Mouse (Mus musculus) intestine, embryonic 14.5 days (tissue): Measurements from ENCODE around the gene Cdkl4. TPM values are rescaled to one million over a fixed set of nuclear protein-coding genes. Genes with fewer than 3 reads are reported as not detected.

Experiments used
- ATAC-seq: fragments of 200-750 bp; cut with Nextera tagmentation; replicated peaks from 2 replicates; pipeline ENCODE4 v1.8.0; 2017; ENCODE audit warnings: low read depth, moderate number of reproducible peaks, moderate TSS enrichment, moderate library complexity; ENCODE audit not compliant: low FRiP score, low TSS enrichment
- DNase-seq: peaks from one replicate; pipeline ENCODE4 v3.0.0-alpha.2; 2018; ENCODE audit warnings: low spot score
- H3K27ac ChIP-seq: fragments of 300-500 bp; sonication (generic); 2 replicates; pipeline ENCODE4 v1.5.1; 2014; ENCODE audit warnings: low read depth, mild to moderate bottlenecking, control low read depth
- H3K27me3 ChIP-seq: fragments of 300-500 bp; sonication (generic); replicated peaks from 2 replicates; pipeline ENCODE4 v1.6.1; 2014; ENCODE audit warnings: low read length, control low read depth; ENCODE audit not compliant: control insufficient read depth, insufficient read depth
- H3K36me3 ChIP-seq: fragments of 300-500 bp; sonication (generic); 2 replicates; pipeline ENCODE4 v1.6.1; 2014; ENCODE audit warnings: low read length, control low read depth; ENCODE audit not compliant: control insufficient read depth, insufficient read depth
- H3K4me1 ChIP-seq: fragments of 300-500 bp; sonication (generic); replicated peaks from 2 replicates; pipeline ENCODE4 v1.6.1; 2014; ENCODE audit warnings: low read length, control low read depth, mixed read lengths; ENCODE audit not compliant: control insufficient read depth, insufficient read depth
- H3K4me2 ChIP-seq: fragments of 300-500 bp; sonication (generic); 2 replicates; pipeline ENCODE4 v1.6.1; 2014; ENCODE audit warnings: low read length
- H3K4me3 ChIP-seq: fragments of 300-500 bp; sonication (generic); 2 replicates; pipeline ENCODE4 v1.5.1; 2014; ENCODE audit warnings: low read depth, low read length, control low read depth, mixed read lengths
- H3K9ac ChIP-seq: fragments of 300-500 bp; sonication (generic); 2 replicates; pipeline ENCODE4 v1.6.1; 2014; ENCODE audit warnings: mild to moderate bottlenecking, low read length
- H3K9me3 ChIP-seq: fragments of 300-500 bp; sonication (generic); 2 replicates; pipeline ENCODE4 v1.6.1; 2016; ENCODE audit warnings: low read length, control low read depth; ENCODE audit not compliant: control insufficient read depth
- WGBS: fragments of 180-500 bp; shearing (Covaris S2); extraction: QIAGEN DNeasy Blood & Tissue Kit; methylation state at CpG from one replicate; pipeline ENCODE4 v1.1.7; 2014; 5-methylcytosine and 5-hydroxymethylcytosine counted together
- polyA plus RNA-seq: library from polyadenylated mRNA; unstranded; fragments of >200 nt; fragmentation: Nextera tagmentation; extraction: Ambion mirVana; gene quantifications from 2 replicates; pipeline ENCODE4 v1.2.1, GENCODE M21; 2014

The Cdkl4 gene
- polyA plus RNA-seq, result 0.51 and 0.62 TPM in 2 replicates

- Histone ChIP-seq H3K9ac (peak within 1 kb of the TSS; percentile 40), H3K27ac (no peak within 1 kb of the TSS), H3K27me3 (no peaks in the 10 kb centered on the region), H3K36me3 (peaks cover 17% of the 10 kb centered on the region), H3K4me3 (peak within 1 kb of the TSS; percentile 34), H3K4me1 (no peaks in the 10 kb centered on the region; the same call in 1 of the 2 replicates), H3K9me3 (no peaks in the 10 kb centered on the region), H3K4me2 (peak within 1 kb of the TSS; percentile 89)
- WGBS, result 68% methylated on average over 15 of the region's 15 CpGs
- DNase-seq (no peak), ATAC-seq (peak; percentile 14)
These were observed at the start of gene Cdkl4 for GRCm38 (mm10) chr17:80577639-80578038. Gene Cdkl4 (minus strand): TSS chr17:80577813.

DNA sequence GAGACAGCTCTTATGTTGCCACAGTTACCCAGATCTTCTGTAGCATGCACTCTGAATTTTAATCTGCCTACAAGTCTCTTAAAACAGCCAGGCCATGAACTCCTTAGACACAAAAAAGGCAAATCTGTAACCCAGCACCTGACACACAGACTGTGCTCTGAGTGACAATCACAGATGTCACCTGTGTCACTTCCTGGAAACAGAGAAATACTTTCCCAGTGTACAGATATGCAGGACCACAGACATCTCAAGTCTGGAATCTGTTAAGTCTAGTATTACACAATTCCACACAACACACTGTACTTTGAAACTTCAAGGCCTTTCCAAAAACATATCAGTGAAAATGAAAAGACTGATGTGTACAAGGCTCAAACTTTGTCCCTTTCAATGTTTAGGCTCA, 47.4 kb upstream of the Cdkl4 start:
- ATAC-seq (no peak), DNase-seq (no peak)
- Histone ChIP-seq H3K4me2 (no peak overlapping the region), H3K36me3 (peaks cover 20% of the 10 kb centered on the region), H3K27ac (no peak overlapping the region), H3K27me3 (no peaks in the 10 kb centered on the region), H3K4me3 (no peak overlapping the region), H3K9ac (no peak overlapping the region), H3K9me3 (no peaks in the 10 kb centered on the region), H3K4me1 (no peaks in the 10 kb centered on the region)

DNA sequence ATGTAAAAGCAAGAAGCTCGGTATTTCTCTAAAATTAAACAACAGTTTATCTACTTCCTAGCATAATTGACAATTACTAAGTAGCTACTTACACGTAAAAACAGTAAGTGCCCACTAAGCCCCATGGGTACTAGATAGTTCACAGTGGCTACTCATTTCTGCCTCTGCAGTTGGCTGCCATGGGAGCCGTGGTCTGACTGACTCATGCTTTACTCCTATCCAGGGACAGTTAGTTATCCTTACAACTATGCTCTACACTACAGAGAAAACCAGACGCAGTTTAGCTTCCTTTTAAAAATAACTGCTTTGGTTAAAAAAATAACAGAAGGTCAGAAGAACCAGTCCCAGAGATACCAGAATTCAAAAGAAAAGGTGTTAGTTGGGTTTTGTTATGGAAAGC, 44.1 kb upstream of the Cdkl4 start:
- Histone ChIP-seq H3K36me3 (peaks cover 25% of the 10 kb centered on the region), H3K27ac (no peak overlapping the region), H3K27me3 (no peaks in the 10 kb centered on the region), H3K4me1 (no peaks in the 10 kb centered on the region), H3K9ac (no peak overlapping the region), H3K4me3 (no peak overlapping the region), H3K9me3 (no peaks in the 10 kb centered on the region), H3K4me2 (no peak overlapping the region)
- DNase-seq (no peak), ATAC-seq (no peak)
- WGBS, result 81% methylated on average over 4 of the region's 4 CpGs

DNA sequence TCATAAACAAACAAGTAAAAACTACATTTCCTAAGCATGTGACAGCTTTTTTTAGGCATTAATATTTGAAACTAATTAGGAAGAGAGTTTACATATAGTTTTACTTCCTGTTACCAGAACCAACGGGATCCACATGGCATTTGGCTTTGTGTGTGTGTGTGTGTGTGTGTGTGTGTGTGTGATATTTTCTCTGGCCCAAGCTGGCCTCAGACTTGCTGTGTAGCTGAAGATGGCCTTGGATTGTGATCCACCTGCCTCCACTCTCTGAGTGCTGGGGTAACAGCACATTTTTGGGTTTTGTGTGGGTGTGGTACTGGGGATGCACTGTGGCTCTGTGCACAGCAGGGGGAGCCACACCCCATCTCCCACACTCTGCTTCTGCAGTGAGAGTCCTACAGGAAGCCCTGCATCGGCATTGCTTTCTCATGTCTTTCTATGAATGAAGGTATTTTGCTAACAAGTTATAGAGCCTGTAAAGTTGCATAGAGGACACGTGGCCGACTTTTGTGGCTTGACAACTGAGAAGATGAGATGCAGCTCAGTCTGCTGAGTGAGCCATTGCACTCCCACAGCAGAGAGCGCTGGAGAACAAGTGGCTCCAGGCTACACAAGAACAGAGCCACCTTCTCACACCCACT, 43.3 kb upstream of the Cdkl4 start:
- ATAC-seq (0 out of 2 replicates have a peak, but pooled peaks have one; percentile 47), DNase-seq (peak; percentile 74)
- no peaks in the 10 kb centered on the region for H3K9me3 ChIP-seq
- no peak overlapping the region for H3K4me3 ChIP-seq
- H3K27ac ChIP-seq, result no peak overlapping the region
- H3K9ac ChIP-seq, result no peak overlapping the region
- H3K4me1 ChIP-seq, result no peaks in the 10 kb centered on the region
- H3K4me2 ChIP-seq, result no peak overlapping the region
- H3K36me3 ChIP-seq, result peaks cover 27% of the 10 kb centered on the region
- no peaks in the 10 kb centered on the region for H3K27me3 ChIP-seq
- WGBS, result 54% methylated on average over 5 of the region's 5 CpGs

GRCm38 (mm10) chr17:80619556-80619955, 41.9 kb upstream of the Cdkl4 start:
- H3K4me2 ChIP-seq, result no peak overlapping the region
- no peak overlapping the region for H3K9ac ChIP-seq
- H3K4me1 ChIP-seq, result no peaks in the 10 kb centered on the region
- WGBS, result 91% methylated on average over 13 of the region's 13 CpGs
- H3K9me3 ChIP-seq, result no peaks in the 10 kb centered on the region
- no peak for ATAC-seq
- H3K4me3 ChIP-seq, result no peak overlapping the region
- H3K27ac ChIP-seq, result no peak overlapping the region
- H3K27me3 ChIP-seq, result no peaks in the 10 kb centered on the region
- H3K36me3 ChIP-seq, result peaks cover 40% of the 10 kb centered on the region
- DNase-seq, result no peak

DNA sequence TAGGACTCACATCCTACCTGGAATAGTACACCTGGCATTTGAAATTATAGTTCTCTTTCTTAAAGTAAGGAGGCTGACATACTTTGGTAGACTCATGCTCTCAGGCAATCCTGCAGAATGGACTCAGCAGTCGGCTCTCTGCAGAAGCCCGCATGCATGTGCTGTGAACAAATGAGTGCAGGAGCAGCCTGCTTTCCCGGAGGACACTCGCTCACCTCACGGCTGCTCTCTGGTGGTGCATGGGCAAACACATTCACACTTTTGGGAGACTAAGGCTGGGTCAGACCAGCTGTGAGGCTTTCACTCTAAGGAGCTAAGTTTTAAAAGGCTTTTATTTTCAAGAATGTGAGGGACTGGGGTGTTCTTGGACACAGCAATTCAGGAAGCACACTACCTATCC, 41.3 kb upstream of the Cdkl4 start:
- no peak overlapping the region for H3K9ac ChIP-seq
- no peak for DNase-seq
- no peak overlapping the region for H3K4me2 ChIP-seq
- no peak for ATAC-seq
- 78% methylated on average over 5 of the region's 5 CpGs for WGBS
- no peak overlapping the region for H3K27ac ChIP-seq
- H3K9me3 ChIP-seq, result no peaks in the 10 kb centered on the region
- H3K4me3 ChIP-seq, result no peak overlapping the region
- H3K36me3 ChIP-seq, result peaks cover 44% of the 10 kb centered on the region
- no peaks in the 10 kb centered on the region for H3K27me3 ChIP-seq
- H3K4me1 ChIP-seq, result no peaks in the 10 kb centered on the region

DNA sequence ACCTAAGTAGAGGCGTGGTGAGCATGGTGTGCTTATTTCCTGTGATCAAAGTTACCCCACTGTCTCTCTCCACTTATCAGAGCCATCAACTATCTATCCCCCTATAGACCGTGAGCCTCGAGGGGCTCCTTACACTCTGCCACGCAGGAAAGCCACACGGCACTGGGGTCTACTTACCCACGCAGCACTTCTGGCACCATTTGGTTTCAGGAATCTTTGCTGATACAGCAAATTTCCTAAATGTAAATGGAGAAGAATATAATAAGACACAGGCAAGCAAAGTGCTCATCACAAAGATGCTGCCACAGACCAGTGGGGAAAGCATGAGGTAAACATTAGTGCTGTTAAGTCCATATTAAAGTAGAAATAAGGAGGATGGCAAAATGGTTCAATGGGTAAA, 26.2 kb upstream of the Cdkl4 start:
- H3K4me1 ChIP-seq, result no peaks in the 10 kb centered on the region
- ATAC-seq, result no peak
- DNase-seq, result peak; percentile 28
- 91% methylated on average over 6 of the region's 6 CpGs for WGBS
- no peaks in the 10 kb centered on the region for H3K27me3 ChIP-seq
- 0 out of 2 replicates have a peak, but pooled peaks cover 4% of the 10 kb centered on the region for H3K9me3 ChIP-seq
- no peak overlapping the region for H3K4me3 ChIP-seq
- no peak overlapping the region for H3K27ac ChIP-seq
- H3K9ac ChIP-seq, result no peak overlapping the region
- peaks cover 90% of the 10 kb centered on the region for H3K36me3 ChIP-seq
- no peak overlapping the region for H3K4me2 ChIP-seq

- Histone ChIP-seq H3K36me3 (peaks cover 84% of the 10 kb centered on the region), H3K9ac (no peak overlapping the region), H3K9me3 (0 out of 2 replicates have a peak, but pooled peaks cover 4% of the 10 kb centered on the region), H3K4me3 (no peak overlapping the region), H3K27me3 (no peaks in the 10 kb centered on the region), H3K4me2 (no peak overlapping the region), H3K27ac (no peak overlapping the region), H3K4me1 (no peaks in the 10 kb centered on the region)
- DNase-seq (peak; percentile 38), ATAC-seq (no peak)
- 94% methylated on average over 19 of the region's 19 CpGs for WGBS
These were observed 25.5 kb upstream of the Cdkl4 start for GRCm38 (mm10) chr17:80603079-80603625.

- H3K27ac ChIP-seq, result no peak overlapping the region
- DNase-seq (peak; percentile 63), ATAC-seq (no peak)
- H3K27me3 ChIP-seq, result no peaks in the 10 kb centered on the region
- H3K4me1 ChIP-seq, result no peaks in the 10 kb centered on the region
- no peak overlapping the region for H3K4me2 ChIP-seq
- H3K36me3 ChIP-seq, result peaks cover 84% of the 10 kb centered on the region
- WGBS, result 62% methylated on average over 13 of the region's 13 CpGs
- no peak overlapping the region for H3K4me3 ChIP-seq
- H3K9me3 ChIP-seq, result 0 out of 2 replicates have a peak, but pooled peaks cover 4% of the 10 kb centered on the region
- no peak overlapping the region for H3K9ac ChIP-seq
These were observed 23.8 kb upstream of the Cdkl4 start for GRCm38 (mm10) chr17:80601371-80601770.
